Mouse (Mus musculus): ENCODE measurements at regions not wholly inside any gene's neighbourhood (a gene's known extent, or its start where the extent isn't known, plus 50 kb on each side); places are given as distances from the start of the nearest gene placed in this dataset.
A peak's percentile ranks its signal among the peaks of the same experiment; 100 is the strongest.
"Not testable (repeated sequence)": the region's sequence is repeated elsewhere in the genome, so short reads cannot be mapped to it uniquely, and the experiment has no call there.

- ATAC-seq (replicated peaks; ENCODE audit: poor library complexity, severe bottlenecking): peak; percentile 80
Measured at GRCm38 (mm10) chr3:84390769-84391168, 84.1 kb upstream of the Trim2 start.

GRCm38 (mm10) chr3:84388486-84388885 lies 81.8 kb upstream of the Trim2 start:
- ATAC-seq (replicated peaks; ENCODE audit: poor library complexity, severe bottlenecking): peak; percentile 87

GRCm38 (mm10) chr3:84385656-84386055 lies 79.0 kb upstream of the Trim2 start:
- no peak for ATAC-seq (replicated peaks; ENCODE audit: poor library complexity, severe bottlenecking)

- no peak for ATAC-seq (replicated peaks; ENCODE audit: poor library complexity, severe bottlenecking)
Measured at GRCm38 (mm10) chr3:84383559-84383958, 76.9 kb upstream of the Trim2 start.

GRCm38 (mm10) chr3:84383038-84383437 lies 76.4 kb upstream of the Trim2 start:
- not testable (repeated sequence) for ATAC-seq (replicated peaks; ENCODE audit: poor library complexity, severe bottlenecking)

GRCm38 (mm10) chr3:84382006-84382405 lies 75.3 kb upstream of the Trim2 start:
- ATAC-seq (replicated peaks; ENCODE audit: poor library complexity, severe bottlenecking): no peak

- ATAC-seq (replicated peaks; ENCODE audit: poor library complexity, severe bottlenecking): no peak
Measured at GRCm38 (mm10) chr3:84378987-84379556, 72.4 kb upstream of the Trim2 start.

- no peak for ATAC-seq (replicated peaks; ENCODE audit: poor library complexity, severe bottlenecking)
Measured at GRCm38 (mm10) chr3:84376510-84376909, 69.8 kb upstream of the Trim2 start.

GRCm38 (mm10) chr3:84375832-84376231 lies 69.2 kb upstream of the Trim2 start:
- ATAC-seq (replicated peaks; ENCODE audit: poor library complexity, severe bottlenecking): no peak

GRCm38 (mm10) chr3:84371842-84372241 lies 65.2 kb upstream of the Trim2 start:
- no peak for ATAC-seq (replicated peaks; ENCODE audit: poor library complexity, severe bottlenecking)

- ATAC-seq (replicated peaks; ENCODE audit: poor library complexity, severe bottlenecking): peak; percentile 52
Measured at GRCm38 (mm10) chr3:84367145-84367740, 60.6 kb upstream of the Trim2 start.

GRCm38 (mm10) chr3:84358672-84359071 lies 52.0 kb upstream of the Trim2 start:
- no peak for ATAC-seq (replicated peaks; ENCODE audit: poor library complexity, severe bottlenecking)

- ATAC-seq (replicated peaks; ENCODE audit: poor library complexity, severe bottlenecking): peak; percentile 86
Measured at GRCm38 (mm10) chr3:84356690-84357014, 50.0 kb upstream of the Trim2 start.

All from granulocyte monocyte progenitor cell, adult 5-6 weeks (primary cell).